Mouse (Mus musculus) lung, adult 2 months (tissue): ENCODE data around the gene 4930486L24Rik.

Experiments used
- CTCF ChIP-seq: fragments of 200-500 bp; IDR thresholded peaks from 2 replicates; pipeline ENCODE4 v1.5.1; 2011; ENCODE audit warnings: mild to moderate bottlenecking, low read length, control low read depth; ENCODE audit not compliant: insufficient read depth
- POLR2A ChIP-seq: fragments of 200-500 bp; IDR thresholded peaks from 2 replicates; pipeline ENCODE4 v1.6.1; 2011; ENCODE audit warnings: low read depth, mild to moderate bottlenecking, control low read depth, low read length, borderline replicate concordance; ENCODE audit errors: extremely low read depth

GRCm38 (mm10) chr13:60820486-60821175 lies 43.6 kb downstream of the 4930486L24Rik start:
- no peak for TF ChIP-seq CTCF
- no peak for TF ChIP-seq POLR2A
